Mouse (Mus musculus): ENCODE data around the gene Rnf187. TPM values are rescaled to one million over a fixed set of nuclear protein-coding genes. Genes with fewer than 3 reads are reported as not detected.

Gene Rnf187
- polyA plus RNA-seq, 1 experiment from 2014 or later: 176 TPM

- Histone ChIP-seq H3K27me3 (ENCODE audit: control insufficient read depth, insufficient read depth, low read length) (no peaks in the 10 kb centered on the region), H3K4me3 (ENCODE audit: low read length) (no peak overlapping the region), H3K4me1 (ENCODE audit: control insufficient read depth, insufficient read depth, low read length) (peaks cover 8% of the 10 kb centered on the region), H3K36me3 (ENCODE audit: control insufficient read depth, insufficient read depth) (peaks cover 24% of the 10 kb centered on the region), H3K9me3 (replicated peaks; ENCODE audit: control insufficient read depth, low read length) (no peaks in the 10 kb centered on the region), H3K4me2 (ENCODE audit: low read depth, low read length) (no peak overlapping the region), H3K27ac (ENCODE audit: low read length) (no peak overlapping the region), H3K9ac (ENCODE audit: low read length) (no peak overlapping the region)
- ATAC-seq (replicated peaks; ENCODE audit: extremely low read depth, insufficient read depth, low FRiP score): no peak
Observed at GRCm38 (mm10) chr11:58901080-58901479, 37.6 kb downstream of the Rnf187 start.

GRCm38 (mm10) chr11:58897485-58897884, 41.2 kb downstream of the Rnf187 start:
- H3K4me1 ChIP-seq (ENCODE audit: control insufficient read depth, insufficient read depth, low read length): no peaks in the 10 kb centered on the region; the same call in 1 of the 2 replicates
- H3K27ac ChIP-seq (ENCODE audit: low read length): no peak overlapping the region
- no peak overlapping the region for H3K4me3 ChIP-seq (ENCODE audit: low read length)
- WGBS: 83% methylated on average over 6 of the region's 6 CpGs
- H3K9me3 ChIP-seq (replicated peaks; ENCODE audit: control insufficient read depth, low read length): no peaks in the 10 kb centered on the region
- H3K4me2 ChIP-seq (ENCODE audit: low read depth, low read length): no peak overlapping the region
- H3K9ac ChIP-seq (ENCODE audit: low read length): no peak overlapping the region
- H3K27me3 ChIP-seq (ENCODE audit: control insufficient read depth, insufficient read depth, low read length): no peaks in the 10 kb centered on the region
- peaks cover 34% of the 10 kb centered on the region for H3K36me3 ChIP-seq (ENCODE audit: control insufficient read depth, insufficient read depth)
- no peak for ATAC-seq (replicated peaks; ENCODE audit: extremely low read depth, insufficient read depth, low FRiP score)

GRCm38 (mm10) chr11:58894456-58894855, 44.3 kb downstream of the Rnf187 start:
- H3K4me2 ChIP-seq (ENCODE audit: low read depth, low read length): no peak overlapping the region
- 80% methylated on average over 6 of the region's 6 CpGs for WGBS
- no peak overlapping the region for H3K27ac ChIP-seq (ENCODE audit: low read length)
- no peaks in the 10 kb centered on the region for H3K4me1 ChIP-seq (ENCODE audit: control insufficient read depth, insufficient read depth, low read length)
- H3K9ac ChIP-seq (ENCODE audit: low read length): no peak overlapping the region
- no peak for ATAC-seq (replicated peaks; ENCODE audit: extremely low read depth, insufficient read depth, low FRiP score)
- H3K36me3 ChIP-seq (ENCODE audit: control insufficient read depth, insufficient read depth): peaks cover 39% of the 10 kb centered on the region
- no peak overlapping the region for H3K4me3 ChIP-seq (ENCODE audit: low read length)
- no peaks in the 10 kb centered on the region for H3K27me3 ChIP-seq (ENCODE audit: control insufficient read depth, insufficient read depth, low read length)
- no peaks in the 10 kb centered on the region for H3K9me3 ChIP-seq (replicated peaks; ENCODE audit: control insufficient read depth, low read length)

GRCm38 (mm10) chr11:58890511-58890910, 48.2 kb downstream of the Rnf187 start:
- Histone ChIP-seq H3K4me2 (ENCODE audit: low read depth, low read length) (no peak overlapping the region), H3K27ac (ENCODE audit: low read length) (no peak overlapping the region), H3K36me3 (ENCODE audit: control insufficient read depth, insufficient read depth) (peaks cover 31% of the 10 kb centered on the region), H3K27me3 (ENCODE audit: control insufficient read depth, insufficient read depth, low read length) (no peaks in the 10 kb centered on the region), H3K9me3 (replicated peaks; ENCODE audit: control insufficient read depth, low read length) (no peaks in the 10 kb centered on the region), H3K4me3 (ENCODE audit: low read length) (no peak overlapping the region), H3K9ac (ENCODE audit: low read length) (no peak overlapping the region), H3K4me1 (ENCODE audit: control insufficient read depth, insufficient read depth, low read length) (no peaks in the 10 kb centered on the region)
- 73% methylated on average over 10 of the region's 10 CpGs for WGBS
- ATAC-seq (replicated peaks; ENCODE audit: extremely low read depth, insufficient read depth, low FRiP score): no peak

GRCm38 (mm10) chr11:58883756-58884155, 55.0 kb downstream of the Rnf187 start:
- no peak overlapping the region for H3K9ac ChIP-seq (ENCODE audit: low read length)
- no peaks in the 10 kb centered on the region for H3K9me3 ChIP-seq (replicated peaks; ENCODE audit: control insufficient read depth, low read length)
- no peaks in the 10 kb centered on the region for H3K4me1 ChIP-seq (ENCODE audit: control insufficient read depth, insufficient read depth, low read length)
- no peaks in the 10 kb centered on the region for H3K27me3 ChIP-seq (ENCODE audit: control insufficient read depth, insufficient read depth, low read length)
- no peak overlapping the region for H3K4me2 ChIP-seq (ENCODE audit: low read depth, low read length)
- no peak for ATAC-seq (replicated peaks; ENCODE audit: extremely low read depth, insufficient read depth, low FRiP score)
- H3K36me3 ChIP-seq (ENCODE audit: control insufficient read depth, insufficient read depth): peaks cover 18% of the 10 kb centered on the region
- no peak overlapping the region for H3K27ac ChIP-seq (ENCODE audit: low read length)
- no peak overlapping the region for H3K4me3 ChIP-seq (ENCODE audit: low read length)
- WGBS: 77% methylated on average over 8 of the region's 8 CpGs

Small RNA genes lying within 50 kb of the gene (microRNA-seq; reads per million reads assigned to microRNA genes)
- gene Gm44313: 0.59 reads per million

Other genes starting within 250 kb of the Rnf187 start
- gene Olfr319, start 239.8 kb downstream of the Rnf187 start, polyA plus RNA-seq (2015; fragmentation: Nextera tagmentation; extraction: Ambion mirVana): not detected in 2 replicates
- not detected in 2 replicates for gene Olfr318, start 214.9 kb downstream of the Rnf187 start, polyA plus RNA-seq (2015; fragmentation: Nextera tagmentation; extraction: Ambion mirVana)
- gene Olfr317, start 199.7 kb downstream of the Rnf187 start, polyA plus RNA-seq (2015; fragmentation: Nextera tagmentation; extraction: Ambion mirVana): not detected in 2 replicates
- gene Olfr316, start 186.2 kb downstream of the Rnf187 start, polyA plus RNA-seq (2015; fragmentation: Nextera tagmentation; extraction: Ambion mirVana): not detected in 2 replicates
- gene Olfr315, start 165.7 kb downstream of the Rnf187 start, polyA plus RNA-seq (2015; fragmentation: Nextera tagmentation; extraction: Ambion mirVana): not detected in 2 replicates
- gene Olfr314, start 156.0 kb downstream of the Rnf187 start, polyA plus RNA-seq (2015; fragmentation: Nextera tagmentation; extraction: Ambion mirVana): 0.11 TPM in 1 of 2 replicates, not detected in the other
- gene Fam183b, start 137.0 kb downstream of the Rnf187 start, polyA plus RNA-seq (2015; fragmentation: Nextera tagmentation; extraction: Ambion mirVana): 1.5 and 2.5 TPM in 2 replicates
- gene Olfr313, start 123.9 kb downstream of the Rnf187 start, polyA plus RNA-seq (2015; fragmentation: Nextera tagmentation; extraction: Ambion mirVana): 0.09 and 0.12 TPM in 2 replicates
- 0.25 TPM in 1 of 2 replicates, not detected in the other for gene Olfr312, start 109.7 kb downstream of the Rnf187 start, polyA plus RNA-seq (2015; fragmentation: Nextera tagmentation; extraction: Ambion mirVana)
- 0.15 and 0.22 TPM in 2 replicates for gene Olfr311, start 99.7 kb downstream of the Rnf187 start, polyA plus RNA-seq (2015; fragmentation: Nextera tagmentation; extraction: Ambion mirVana)
- gene Gm12258, start 91.8 kb downstream of the Rnf187 start, polyA plus RNA-seq (2015; fragmentation: Nextera tagmentation; extraction: Ambion mirVana): 4.3 and 5.1 TPM in 2 replicates
- gene 2810021J22Rik, start 71.7 kb downstream of the Rnf187 start, polyA plus RNA-seq (2015; fragmentation: Nextera tagmentation; extraction: Ambion mirVana): 3.4 and 3.7 TPM in 2 replicates
- gene Zfp39, start 34.7 kb downstream of the Rnf187 start, polyA plus RNA-seq (2015; fragmentation: Nextera tagmentation; extraction: Ambion mirVana): 3.2 and 5.0 TPM in 2 replicates
- 0.10 TPM in 1 of 2 replicates, not detected in the other for gene Btnl10, start 21.0 kb downstream of the Rnf187 start, polyA plus RNA-seq (2015; fragmentation: Nextera tagmentation; extraction: Ambion mirVana)
- 21.8 and 27.5 TPM in 2 replicates for gene Hist3h2ba, start 10.0 kb upstream of the Rnf187 start, polyA plus RNA-seq (2015; fragmentation: Nextera tagmentation; extraction: Ambion mirVana)
- 33.9 and 35.2 TPM in 2 replicates for gene Hist3h2a, start 15.8 kb upstream of the Rnf187 start, polyA plus RNA-seq (2015; fragmentation: Nextera tagmentation; extraction: Ambion mirVana)
- 0.26 and 0.39 TPM in 2 replicates for gene Trim17, start 15.8 kb upstream of the Rnf187 start, polyA plus RNA-seq (2015; fragmentation: Nextera tagmentation; extraction: Ambion mirVana)
- gene Trim11, start 39.2 kb upstream of the Rnf187 start, polyA plus RNA-seq (2015; fragmentation: Nextera tagmentation; extraction: Ambion mirVana): 37.1 and 40.3 TPM in 2 replicates
- 87.2 and 91.9 TPM in 2 replicates for gene Obscn, start 197.5 kb upstream of the Rnf187 start, polyA plus RNA-seq (2015; fragmentation: Nextera tagmentation; extraction: Ambion mirVana)
- 9.5 and 10.4 TPM in 2 replicates for gene Iba57, start 224.8 kb upstream of the Rnf187 start, polyA plus RNA-seq (2015; fragmentation: Nextera tagmentation; extraction: Ambion mirVana)
- 0.50 and 0.54 TPM in 2 replicates for gene Gjc2, start 244.3 kb upstream of the Rnf187 start, polyA plus RNA-seq (2015; fragmentation: Nextera tagmentation; extraction: Ambion mirVana)

Data from heart, embryonic 16.5 days (tissue).